Mouse (Mus musculus) E14TG2a.4 (cell line): ENCODE results near the gene Tmem198.

ENCODE experiments used
- H3K27me3 ChIP-seq: 2 replicates; pipeline ENCODE4 v1.6.1; 2014; ENCODE audit warnings: low read length, control low read depth; ENCODE audit not compliant: insufficient read depth
- H3K36me3 ChIP-seq: 2 replicates; pipeline ENCODE4 v1.6.1; 2014; ENCODE audit warnings: low read length, control low read depth; ENCODE audit not compliant: insufficient read depth
- H3K4me1 ChIP-seq: replicated peaks from 2 replicates; pipeline ENCODE4 v1.6.1; 2014; ENCODE audit warnings: low read depth, low read length, control low read depth
- H3K4me3 ChIP-seq: replicated peaks from 2 replicates; pipeline ENCODE4 v1.5.1; 2014; ENCODE audit warnings: mild to moderate bottlenecking, low read length
- H3K9me3 ChIP-seq: 2 replicates; pipeline ENCODE4 v1.6.1; 2014; ENCODE audit warnings: low read length, control low read depth
- CTCF ChIP-seq: conservative IDR thresholded peaks from 2 replicates; pipeline ENCODE4 v1.5.1; 2014; ENCODE audit warnings: low read length
- NANOG ChIP-seq: IDR thresholded peaks from 2 replicates; pipeline ENCODE4 v1.6.1; 2014; ENCODE audit warnings: borderline replicate concordance, low read length, mixed read lengths
- POU5F1 ChIP-seq: IDR thresholded peaks from 2 replicates; pipeline ENCODE4 v1.6.1; 2014; ENCODE audit warnings: low read length, borderline replicate concordance

Gene Tmem198

GRCm38 (mm10) chr1:75449377-75450135 lies 29.8 kb upstream of the Tmem198 start:
- H3K9me3 ChIP-seq = peaks cover 7% of the 10 kb centered on the region; the same call in 1 of the 2 replicates
- peaks cover 74% of the 10 kb centered on the region for H3K4me1 ChIP-seq
- H3K27me3 ChIP-seq = peaks cover 92% of the 10 kb centered on the region
- H3K36me3 ChIP-seq = no peaks in the 10 kb centered on the region
- TF ChIP-seq NANOG (no peak), CTCF (no peak), POU5F1 (no peak)
- peak overlapping the region; percentile 61 for H3K4me3 ChIP-seq

GRCm38 (mm10) chr1:75450314-75451005 lies 28.9 kb upstream of the Tmem198 start, which contains the start of gene Asic4:
Gene Asic4 (plus strand): TSS chr1:75450436.
- peaks cover 93% of the 10 kb centered on the region for H3K27me3 ChIP-seq
- peak within 1 kb of the TSS; percentile 61 for H3K4me3 ChIP-seq
- TF ChIP-seq NANOG (no peak), CTCF (no peak), POU5F1 (no peak)
- H3K36me3 ChIP-seq = no peaks in the 10 kb centered on the region
- peaks cover 65% of the 10 kb centered on the region for H3K4me1 ChIP-seq
- H3K9me3 ChIP-seq = peaks cover 7% of the 10 kb centered on the region; the same call in 1 of the 2 replicates

DNA sequence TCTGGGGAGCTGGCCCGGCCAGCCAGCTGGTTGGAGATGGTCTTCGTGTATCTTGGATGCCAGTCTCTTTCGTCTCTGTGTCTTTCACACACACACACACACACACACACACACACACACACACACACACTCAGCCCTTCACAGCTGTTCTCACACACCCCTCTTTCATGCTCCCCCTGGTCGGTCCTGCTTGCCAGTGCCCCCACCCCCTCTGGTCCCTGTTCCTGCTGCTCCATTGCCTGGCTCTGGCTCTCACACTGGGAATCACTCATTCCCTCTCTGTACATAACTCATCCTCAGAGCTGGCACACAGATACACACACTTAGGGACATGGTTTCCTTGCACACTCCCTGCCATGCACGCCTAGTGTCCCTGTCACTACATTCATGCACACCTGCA lies 27.4 kb upstream of the Tmem198 start:
- peaks cover 7% of the 10 kb centered on the region; the same call in 1 of the 2 replicates for H3K9me3 ChIP-seq
- H3K4me3 ChIP-seq = no peak overlapping the region
- no peaks in the 10 kb centered on the region for H3K36me3 ChIP-seq
- H3K4me1 ChIP-seq = peaks cover 53% of the 10 kb centered on the region
- no peak for TF ChIP-seq POU5F1
- TF ChIP-seq NANOG = no peak
- TF ChIP-seq CTCF = no peak
- peaks cover 97% of the 10 kb centered on the region for H3K27me3 ChIP-seq

GRCm38 (mm10) chr1:75455433-75455832 lies 23.9 kb upstream of the Tmem198 start:
- Histone ChIP-seq H3K36me3 (no peaks in the 10 kb centered on the region), H3K4me1 (peaks cover 40% of the 10 kb centered on the region), H3K4me3 (no peak overlapping the region), H3K27me3 (peaks cover 93% of the 10 kb centered on the region), H3K9me3 (no peaks in the 10 kb centered on the region; the same call in 1 of the 2 replicates)
- TF ChIP-seq POU5F1 (no peak), CTCF (no peak), NANOG (no peak)

GRCm38 (mm10) chr1:75455948-75456347 lies 23.4 kb upstream of the Tmem198 start:
- no peaks in the 10 kb centered on the region; the same call in 1 of the 2 replicates for H3K9me3 ChIP-seq
- H3K4me3 ChIP-seq = no peak overlapping the region
- H3K27me3 ChIP-seq = peaks cover 89% of the 10 kb centered on the region
- TF ChIP-seq POU5F1 (no peak), CTCF (no peak), NANOG (no peak)
- no peaks in the 10 kb centered on the region for H3K36me3 ChIP-seq
- peaks cover 35% of the 10 kb centered on the region for H3K4me1 ChIP-seq

GRCm38 (mm10) chr1:75456746-75457564 lies 22.4 kb upstream of the Tmem198 start:
- TF ChIP-seq CTCF (peak; percentile 87), POU5F1 (no peak), NANOG (no peak)
- H3K9me3 ChIP-seq = peaks cover 4% of the 10 kb centered on the region
- no peak overlapping the region for H3K4me3 ChIP-seq
- no peaks in the 10 kb centered on the region for H3K36me3 ChIP-seq
- peaks cover 81% of the 10 kb centered on the region for H3K27me3 ChIP-seq
- H3K4me1 ChIP-seq = peaks cover 31% of the 10 kb centered on the region

GRCm38 (mm10) chr1:75457710-75458024 lies 21.7 kb upstream of the Tmem198 start:
- Histone ChIP-seq H3K36me3 (no peaks in the 10 kb centered on the region), H3K9me3 (peaks cover 5% of the 10 kb centered on the region), H3K4me1 (peaks cover 27% of the 10 kb centered on the region), H3K4me3 (no peak overlapping the region), H3K27me3 (peaks cover 75% of the 10 kb centered on the region)
- TF ChIP-seq POU5F1 = no peak
- no peak for TF ChIP-seq NANOG
- no peak for TF ChIP-seq CTCF

DNA sequence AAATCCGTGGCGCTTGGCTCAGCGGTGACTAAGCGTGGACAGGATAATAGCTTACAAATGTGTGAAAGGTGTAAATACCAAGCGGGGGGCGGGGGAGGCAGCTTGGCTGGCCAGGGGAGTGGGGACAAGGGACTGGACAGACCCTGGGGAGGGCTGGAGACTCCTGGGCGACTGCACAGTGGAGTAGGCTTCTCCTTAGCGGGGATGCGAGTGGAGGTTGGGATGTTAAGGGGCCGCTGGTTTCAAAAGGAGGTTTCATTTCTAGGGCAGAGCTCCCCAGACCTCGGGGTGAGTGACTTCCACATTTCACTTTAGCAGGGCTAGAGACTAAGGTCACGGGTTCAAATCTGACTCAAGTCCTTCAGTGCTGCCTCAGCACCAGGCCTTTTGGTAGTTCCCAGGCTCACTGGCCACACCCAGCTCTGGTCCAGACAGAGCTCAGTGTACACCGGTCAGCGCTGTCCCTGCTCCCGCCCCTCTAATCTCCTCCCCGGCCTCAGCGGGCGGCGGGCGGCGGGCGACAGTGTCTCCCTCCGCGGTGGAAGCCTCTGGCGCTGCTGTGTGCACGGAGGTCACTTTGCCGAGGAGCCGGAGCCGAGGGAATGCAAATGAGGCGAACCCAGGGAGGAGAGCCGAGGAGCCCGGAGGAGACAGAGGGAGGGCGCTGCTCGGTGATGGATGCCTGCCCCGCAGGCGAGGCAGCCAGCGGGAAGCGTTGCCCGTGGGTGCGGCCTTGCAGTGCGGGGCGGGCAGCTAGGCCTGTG lies 21.1 kb upstream of the Tmem198 start:
- Histone ChIP-seq H3K36me3 (no peaks in the 10 kb centered on the region), H3K4me3 (peak overlapping the region; percentile 65), H3K9me3 (peaks cover 6% of the 10 kb centered on the region), H3K4me1 (peaks cover 23% of the 10 kb centered on the region), H3K27me3 (peaks cover 71% of the 10 kb centered on the region)
- TF ChIP-seq NANOG (no peak), CTCF (no peak), POU5F1 (no peak)
